Mouse (Mus musculus) C2C12 (cell line): ENCODE data around the gene Dock10.

Experiments used
- CEBPB ChIP-seq: IDR thresholded peaks from one replicate; pipeline ENCODE4 v1.6.1; 2011; ENCODE audit warnings: low read depth, mild to moderate bottlenecking, control low read depth, moderate library complexity
- CTCF ChIP-seq: IDR thresholded peaks from one replicate; pipeline ENCODE4 v1.5.1; 2011; ENCODE audit not compliant: control insufficient read depth, insufficient read depth, insufficient read length
- MYOD1 ChIP-seq: IDR thresholded peaks from one replicate; pipeline ENCODE4 v1.6.1; 2011; ENCODE audit warnings: low read depth; ENCODE audit not compliant: control insufficient read depth, insufficient read length
- USF1 ChIP-seq: IDR thresholded peaks from one replicate; pipeline ENCODE4 v1.6.1; 2011; ENCODE audit warnings: low read depth, mild to moderate bottlenecking, control low read depth, moderate library complexity

GRCm38 (mm10) chr1:80806835-80807398, 48.6 kb upstream of the Dock10 start:
- TF ChIP-seq CTCF (no peak), MYOD1 (no peak), USF1 (no peak), CEBPB (no peak)
